Mouse (Mus musculus) heart, embryonic 15.5 days (tissue): ENCODE results near the gene Gm5134. TPM values are rescaled to one million over a fixed set of nuclear protein-coding genes. Genes with fewer than 3 reads are reported as not detected.

Source experiments
- ATAC-seq: fragments of 200-750 bp; cut with Nextera tagmentation; replicated peaks from 2 replicates; pipeline ENCODE4 v1.8.0; 2017; ENCODE audit warnings: low read depth, moderate TSS enrichment; ENCODE audit not compliant: insufficient number of reproducible peaks, insufficient read depth, low FRiP score
- H3K27ac ChIP-seq: fragments of 300-500 bp; sonication (generic); 2 replicates; pipeline ENCODE4 v1.5.1; 2015; ENCODE audit warnings: mild to moderate bottlenecking, inconsistent platforms
- H3K27me3 ChIP-seq: fragments of 300-500 bp; sonication (generic); 2 replicates; pipeline ENCODE4 v1.6.1; 2015; ENCODE audit warnings: inconsistent platforms
- H3K36me3 ChIP-seq: fragments of 300-500 bp; sonication (generic); 2 replicates; pipeline ENCODE4 v1.6.1; 2015; ENCODE audit warnings: mild to moderate bottlenecking, inconsistent platforms
- H3K4me1 ChIP-seq: fragments of 300-500 bp; sonication (generic); replicated peaks from 2 replicates; pipeline ENCODE4 v1.6.1; 2015; ENCODE audit warnings: inconsistent platforms
- H3K4me2 ChIP-seq: fragments of 300-500 bp; sonication (generic); 2 replicates; pipeline ENCODE4 v1.6.1; 2015; ENCODE audit warnings: inconsistent platforms, mild to moderate bottlenecking, moderate library complexity
- H3K4me3 ChIP-seq: fragments of 300-500 bp; sonication (generic); 2 replicates; pipeline ENCODE4 v1.5.1; 2015; ENCODE audit warnings: mild to moderate bottlenecking, inconsistent platforms
- H3K9ac ChIP-seq: fragments of 300-500 bp; sonication (generic); 2 replicates; pipeline ENCODE4 v1.6.1; 2015; ENCODE audit warnings: mild to moderate bottlenecking, inconsistent platforms
- H3K9me3 ChIP-seq: fragments of 300-500 bp; sonication (generic); replicated peaks from 2 replicates; pipeline ENCODE4 v1.6.1; 2016; ENCODE audit warnings: inconsistent platforms
- WGBS: fragments of 180-500 bp; shearing (Covaris S2); methylation state at CpG from one replicate; pipeline ENCODE4 v1.1.7; 2015; ENCODE audit warnings: mixed read lengths; 5-methylcytosine and 5-hydroxymethylcytosine counted together
- polyA plus RNA-seq: library from polyadenylated mRNA; unstranded; fragments of >200 nt; fragmentation: Nextera tagmentation; extraction: Ambion mirVana; gene quantifications from 2 replicates; pipeline ENCODE4 v1.2.1, GENCODE M21; 2015

Gm5134 gene
- 0.05 and 0.15 TPM in 2 replicates for polyA plus RNA-seq

DNA sequence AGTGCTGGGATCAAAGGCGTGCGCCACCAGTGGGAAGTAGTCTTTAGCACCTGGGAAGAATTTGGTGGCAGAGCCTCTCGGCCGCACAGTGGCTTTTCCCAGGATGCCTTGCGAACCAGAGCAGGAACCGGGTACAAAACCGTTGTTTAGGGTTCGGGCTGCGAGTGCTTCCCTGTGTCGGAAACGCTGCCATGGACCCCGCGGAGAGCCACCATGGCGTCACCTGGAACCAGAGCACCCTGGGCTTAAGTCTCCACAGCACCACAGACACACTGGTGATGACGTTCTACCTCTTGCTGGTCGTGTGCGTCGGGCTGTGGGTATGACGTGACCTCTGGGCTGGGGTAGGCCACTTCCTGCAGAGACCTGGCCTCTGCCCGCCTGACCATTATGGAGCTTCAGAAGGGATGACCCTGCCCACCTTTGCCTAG, at the start of gene Gm5134:
Gene Gm5134, plus strand, starts transcription at position 134 of the 431 bp plus-strand sequence.
- H3K4me3 ChIP-seq, result peak within 1 kb of the TSS; percentile 31
- no peaks in the 10 kb centered on the region for H3K9me3 ChIP-seq
- H3K9ac ChIP-seq, result 0 out of 2 replicates have a peak within 1 kb of the TSS, but pooled peaks have one; percentile 28
- H3K27me3 ChIP-seq, result peaks cover 32% of the 10 kb centered on the region
- H3K4me2 ChIP-seq, result peak within 1 kb of the TSS; percentile 61
- WGBS, result 28% methylated on average over 20 of the region's 20 CpGs
- no peaks in the 10 kb centered on the region for H3K36me3 ChIP-seq
- ATAC-seq, result no peak
- peaks cover 19% of the 10 kb centered on the region for H3K4me1 ChIP-seq
- H3K27ac ChIP-seq, result no peak within 1 kb of the TSS

DNA sequence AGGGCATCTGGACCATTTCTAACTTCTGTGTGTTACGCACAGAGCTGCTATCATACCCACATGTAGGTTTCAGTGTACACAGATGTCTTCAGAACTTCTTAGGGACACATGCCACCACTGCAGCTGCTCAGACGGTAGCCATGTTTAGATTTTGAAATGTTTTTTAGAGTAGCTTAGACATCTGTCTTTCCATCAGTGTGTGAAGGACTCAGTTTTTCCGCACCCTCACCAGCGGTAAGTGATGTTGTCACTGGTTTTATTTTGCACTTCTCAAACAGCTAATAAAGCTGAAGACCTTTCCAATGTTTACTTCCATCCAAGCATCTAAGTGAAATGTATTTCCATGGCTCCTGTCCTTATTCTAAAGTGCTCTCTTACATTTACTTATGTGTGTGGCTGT, 47.4 kb upstream of the Gm5134 start:
- H3K9me3 ChIP-seq, result no peaks in the 10 kb centered on the region
- H3K4me3 ChIP-seq, result no peak overlapping the region
- H3K27ac ChIP-seq, result no peak overlapping the region
- H3K4me2 ChIP-seq, result no peak overlapping the region
- no peaks in the 10 kb centered on the region for H3K4me1 ChIP-seq
- H3K27me3 ChIP-seq, result no peaks in the 10 kb centered on the region
- ATAC-seq, result no peak
- peaks cover 92% of the 10 kb centered on the region for H3K36me3 ChIP-seq
- no peak overlapping the region for H3K9ac ChIP-seq
- 96% methylated on average over 4 of the region's 4 CpGs for WGBS

DNA sequence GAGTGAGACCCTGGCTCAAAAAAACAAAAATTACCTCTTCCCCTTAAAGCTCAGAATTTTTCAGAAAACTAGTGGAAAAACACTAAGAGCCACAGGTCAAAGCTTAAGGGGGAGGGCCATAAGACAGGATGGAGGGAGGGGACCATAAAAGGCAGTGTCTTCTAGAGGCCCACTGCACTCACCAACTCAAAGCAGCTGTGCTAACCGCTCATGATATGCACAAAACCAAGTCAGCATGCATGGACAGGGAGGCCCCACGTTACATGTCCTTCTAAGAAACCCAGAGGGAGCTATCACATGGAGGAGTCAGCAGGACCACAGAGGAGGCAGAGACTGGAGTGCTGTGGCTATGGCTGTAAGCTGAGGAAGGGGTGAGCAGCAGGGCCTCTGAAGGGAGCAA, 43.6 kb upstream of the Gm5134 start:
- H3K4me2 ChIP-seq, result no peak overlapping the region
- H3K27ac ChIP-seq, result no peak overlapping the region
- H3K9ac ChIP-seq, result no peak overlapping the region
- no peaks in the 10 kb centered on the region for H3K9me3 ChIP-seq
- WGBS, result 78% methylated on average over 2 of the region's 2 CpGs
- H3K4me3 ChIP-seq, result no peak overlapping the region
- H3K36me3 ChIP-seq, result peaks cover 70% of the 10 kb centered on the region
- no peak for ATAC-seq
- H3K4me1 ChIP-seq, result peaks cover 6% of the 10 kb centered on the region; the same call in 1 of the 2 replicates
- H3K27me3 ChIP-seq, result no peaks in the 10 kb centered on the region

DNA sequence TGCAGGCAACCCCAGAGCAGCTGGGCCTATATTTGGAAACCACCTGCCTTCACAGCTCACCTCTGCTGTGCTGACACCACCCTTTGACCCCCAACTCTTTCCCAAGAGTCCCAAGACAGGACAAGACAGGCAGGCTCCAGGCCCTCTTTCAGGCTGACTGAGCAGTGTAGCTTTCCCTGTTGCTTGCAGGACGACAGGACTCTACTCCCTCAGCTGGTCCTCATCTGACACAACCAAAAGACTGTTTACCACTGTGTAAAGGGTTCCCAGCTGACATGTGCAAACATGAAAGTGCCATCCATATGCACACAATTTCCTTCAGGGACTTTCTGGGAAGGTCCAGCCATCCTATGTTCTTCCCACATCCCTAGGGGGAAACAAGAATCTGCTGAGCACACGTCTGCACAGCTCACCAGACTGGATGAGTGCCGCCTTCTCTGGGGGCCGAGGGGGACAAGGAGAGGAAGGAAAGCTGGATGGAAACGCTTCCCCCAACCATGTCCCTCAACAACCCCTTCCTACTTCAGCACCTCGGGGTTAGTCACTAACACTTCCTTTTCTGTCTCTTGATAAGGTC, 41.2 kb upstream of the Gm5134 start:
- 27% methylated on average over 6 of the region's 6 CpGs for WGBS
- no peaks in the 10 kb centered on the region for H3K9me3 ChIP-seq
- H3K9ac ChIP-seq, result no peak overlapping the region
- H3K4me1 ChIP-seq, result peaks cover 10% of the 10 kb centered on the region
- H3K4me2 ChIP-seq, result no peak overlapping the region
- no peaks in the 10 kb centered on the region for H3K27me3 ChIP-seq
- ATAC-seq, result no peak
- no peak overlapping the region for H3K4me3 ChIP-seq
- peaks cover 55% of the 10 kb centered on the region for H3K36me3 ChIP-seq
- H3K27ac ChIP-seq, result 0 out of 2 replicates have a peak overlapping the region, but pooled peaks have one; percentile 27

DNA sequence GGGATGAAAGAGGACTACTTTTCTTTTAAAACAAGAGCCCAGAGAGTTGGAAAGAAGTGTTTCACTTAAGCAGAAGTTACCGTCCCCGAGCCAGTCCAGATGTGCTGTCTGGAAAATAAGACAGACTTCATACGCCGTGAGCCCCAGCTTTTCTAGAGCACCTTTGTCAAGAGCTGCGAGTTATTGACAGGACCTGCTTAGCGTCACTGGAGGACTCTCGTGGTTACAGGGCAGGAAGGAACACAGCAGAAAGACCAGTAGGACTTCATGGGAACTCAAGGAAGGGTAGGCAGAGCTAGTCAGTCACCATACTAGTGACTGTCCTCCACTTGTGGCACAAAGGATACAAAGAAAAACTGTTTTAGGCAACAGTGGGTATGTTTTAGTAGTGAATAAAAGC, 38.8 kb upstream of the Gm5134 start:
- no peak overlapping the region for H3K27ac ChIP-seq
- H3K27me3 ChIP-seq, result no peaks in the 10 kb centered on the region
- peaks cover 37% of the 10 kb centered on the region for H3K36me3 ChIP-seq
- H3K4me2 ChIP-seq, result no peak overlapping the region
- ATAC-seq, result no peak
- no peaks in the 10 kb centered on the region for H3K9me3 ChIP-seq
- no peak overlapping the region for H3K9ac ChIP-seq
- no peak overlapping the region for H3K4me3 ChIP-seq
- WGBS, result 52% methylated on average over 7 of the region's 7 CpGs
- H3K4me1 ChIP-seq, result peaks cover 27% of the 10 kb centered on the region

DNA sequence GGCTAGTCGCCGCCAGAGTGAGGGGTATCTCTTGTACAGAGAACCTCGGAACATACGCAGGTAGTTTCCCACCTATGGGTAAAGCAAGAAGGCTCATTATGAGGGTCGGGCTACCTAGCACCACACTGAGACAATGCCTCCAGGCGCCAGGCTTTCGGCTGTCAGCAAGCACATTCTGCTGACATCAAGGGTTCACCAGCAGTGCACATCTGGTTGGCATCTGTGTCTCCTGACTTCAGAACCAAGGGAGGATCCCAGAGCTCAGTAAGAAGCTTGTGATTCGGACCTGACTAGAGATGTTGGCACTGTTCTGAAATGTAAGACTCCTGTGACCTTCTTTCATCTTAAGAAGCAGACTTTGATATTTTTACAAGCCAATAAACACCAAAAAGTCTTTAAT, 37.5 kb upstream of the Gm5134 start:
- Histone ChIP-seq H3K27ac (no peak overlapping the region), H3K4me3 (no peak overlapping the region), H3K4me1 (peaks cover 30% of the 10 kb centered on the region), H3K36me3 (peaks cover 25% of the 10 kb centered on the region), H3K4me2 (no peak overlapping the region), H3K9ac (no peak overlapping the region), H3K9me3 (no peaks in the 10 kb centered on the region), H3K27me3 (no peaks in the 10 kb centered on the region)
- WGBS, result 81% methylated on average over 8 of the region's 8 CpGs
- ATAC-seq, result no peak

DNA sequence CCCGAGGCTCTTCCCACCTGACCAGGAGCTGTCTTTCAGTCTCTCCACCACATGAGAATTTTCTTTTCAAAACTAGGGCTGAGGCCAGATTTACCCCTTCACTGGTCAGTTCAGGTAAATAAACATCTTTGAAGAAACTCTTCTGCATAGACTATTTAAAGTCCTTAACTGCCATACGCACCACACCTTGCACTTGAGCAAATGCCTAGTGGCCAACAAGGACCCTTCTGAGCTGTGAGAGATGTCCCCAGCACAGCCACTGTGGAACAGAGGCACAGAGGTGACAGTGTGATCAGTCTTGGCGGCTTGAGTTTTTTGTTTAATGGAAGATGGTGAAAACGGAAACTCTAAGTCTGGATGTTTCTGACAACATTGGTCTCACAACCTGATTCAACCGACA, 35.3 kb upstream of the Gm5134 start:
- H3K9me3 ChIP-seq, result no peaks in the 10 kb centered on the region
- ATAC-seq, result no peak
- H3K4me3 ChIP-seq, result no peak overlapping the region
- peaks cover 25% of the 10 kb centered on the region for H3K36me3 ChIP-seq
- no peak overlapping the region for H3K27ac ChIP-seq
- H3K27me3 ChIP-seq, result no peaks in the 10 kb centered on the region
- WGBS, result 84% methylated on average over 5 of the region's 5 CpGs
- peaks cover 34% of the 10 kb centered on the region for H3K4me1 ChIP-seq
- H3K9ac ChIP-seq, result no peak overlapping the region
- H3K4me2 ChIP-seq, result no peak overlapping the region

DNA sequence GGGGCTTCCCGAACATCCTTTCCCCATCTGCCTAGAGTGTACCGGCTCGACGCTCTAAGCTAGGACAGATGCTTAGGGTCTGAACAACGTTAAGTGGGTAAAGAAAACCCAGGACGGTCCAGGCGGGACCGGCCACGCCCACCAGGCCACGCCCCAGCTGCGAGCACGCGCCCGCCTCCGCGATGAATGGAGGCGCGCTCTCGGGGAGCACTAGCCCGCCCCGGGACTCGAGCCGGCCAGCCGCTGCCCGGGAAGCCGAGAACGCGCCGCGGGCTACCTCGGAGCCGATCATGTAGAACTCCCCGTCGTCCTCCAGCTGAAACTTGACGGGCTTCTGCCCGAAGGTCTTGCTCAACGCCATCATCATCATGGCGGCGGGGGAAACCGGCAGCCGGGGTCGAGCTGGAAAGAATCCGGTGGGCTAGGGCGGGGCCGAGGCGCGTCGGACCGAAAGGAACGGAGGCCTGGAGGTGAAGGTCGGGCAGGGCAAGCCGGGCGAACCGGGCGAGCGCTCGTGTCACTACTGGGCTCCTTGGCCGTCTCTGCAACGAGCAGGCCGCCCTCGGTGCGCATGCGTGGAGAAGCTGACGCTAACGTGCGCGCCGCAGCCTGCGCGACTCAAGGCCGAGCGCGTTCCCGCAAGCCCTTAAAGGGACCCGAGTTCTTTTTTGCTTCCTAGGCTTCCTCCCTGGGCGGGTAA, 33.1 kb upstream of the Gm5134 start, which contains the start of gene Smarcb1:
Gene Smarcb1, minus strand, starts transcription at position 592 of the 700 bp plus-strand sequence.
- peaks cover 31% of the 10 kb centered on the region for H3K4me1 ChIP-seq
- WGBS, result under 1% methylated on average over 73 of the region's 76 CpGs
- no peaks in the 10 kb centered on the region for H3K27me3 ChIP-seq
- ATAC-seq, result peak; percentile 93
- peak within 1 kb of the TSS; percentile 87 for H3K4me2 ChIP-seq
- H3K9me3 ChIP-seq, result no peaks in the 10 kb centered on the region
- H3K9ac ChIP-seq, result peak within 1 kb of the TSS; percentile 84
- H3K4me3 ChIP-seq, result peak within 1 kb of the TSS; percentile 90
- H3K27ac ChIP-seq, result peak within 1 kb of the TSS; percentile 93
- peaks cover 23% of the 10 kb centered on the region; the same call in 1 of the 2 replicates for H3K36me3 ChIP-seq

DNA sequence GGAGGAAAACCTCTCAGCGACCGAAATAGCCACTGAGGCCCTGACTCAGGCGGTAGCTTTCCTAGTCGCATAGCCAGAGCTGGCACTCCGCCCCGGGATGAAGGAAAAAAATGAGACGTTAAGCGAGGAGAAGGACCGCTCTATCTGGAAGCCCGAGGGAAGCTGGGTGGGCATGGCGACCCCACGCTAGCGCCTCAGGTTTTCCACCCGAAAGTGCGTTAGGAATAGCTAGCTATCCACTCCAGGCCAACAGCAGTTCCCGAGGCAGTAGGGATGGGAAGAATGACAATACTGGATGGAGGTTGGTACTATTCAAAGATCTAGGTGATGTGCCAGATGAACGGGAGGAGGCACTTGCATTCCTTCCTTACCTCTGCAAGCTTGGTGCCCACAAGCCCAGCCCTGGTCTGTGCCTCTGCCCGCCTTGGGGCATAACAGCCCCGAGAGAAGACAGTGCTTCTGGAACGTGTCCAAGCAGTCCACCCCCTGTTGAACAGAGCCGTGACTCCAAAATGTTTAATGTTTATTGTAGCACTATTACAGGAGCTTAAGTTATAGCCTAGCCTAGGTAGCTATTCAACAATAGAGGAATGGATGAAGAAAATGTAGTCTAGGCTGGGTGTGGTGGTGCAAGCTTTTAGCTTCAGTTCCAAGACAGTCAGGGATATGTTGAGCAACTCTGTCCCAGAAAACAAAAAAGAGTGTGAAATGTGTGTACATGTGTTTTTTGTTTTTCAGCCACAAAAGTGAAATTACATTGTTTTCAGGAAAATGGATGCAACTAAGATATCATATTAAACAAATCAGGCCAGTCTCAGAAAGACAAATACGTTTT, 32.4 kb upstream of the Gm5134 start:
- 0 out of 2 replicates have a peak, but pooled peaks have one; percentile 12 for ATAC-seq
- Histone ChIP-seq H3K4me2 (peak overlapping the region; percentile 87), H3K9me3 (no peaks in the 10 kb centered on the region), H3K27me3 (no peaks in the 10 kb centered on the region), H3K4me1 (peaks cover 31% of the 10 kb centered on the region), H3K4me3 (peak overlapping the region; percentile 90), H3K27ac (peak overlapping the region; percentile 93), H3K9ac (peak overlapping the region; percentile 84), H3K36me3 (peaks cover 24% of the 10 kb centered on the region; the same call in 1 of the 2 replicates)
- 3% methylated on average over 22 of the region's 22 CpGs for WGBS

DNA sequence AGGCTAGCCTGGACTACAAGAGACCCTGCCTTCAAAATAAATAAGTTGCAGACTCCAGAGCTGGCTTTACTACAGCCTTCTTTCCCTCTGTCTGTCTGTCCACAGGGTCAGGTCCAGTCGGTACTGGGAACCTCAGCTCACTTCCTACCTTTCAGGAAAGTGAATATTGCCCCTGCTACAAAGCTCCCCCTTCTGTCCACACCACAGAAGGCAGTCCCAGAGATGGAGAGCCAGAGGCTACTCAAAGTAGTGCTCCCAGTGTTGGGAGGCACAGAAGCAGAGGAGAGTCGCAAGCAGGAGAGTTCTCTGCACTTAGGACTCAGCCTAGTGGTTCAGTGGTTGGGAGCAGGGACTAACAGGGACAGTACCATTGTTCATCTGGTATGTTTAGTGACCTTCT, 30.0 kb upstream of the Gm5134 start:
- H3K4me1 ChIP-seq, result peaks cover 19% of the 10 kb centered on the region
- H3K36me3 ChIP-seq, result peaks cover 35% of the 10 kb centered on the region; the same call in 1 of the 2 replicates
- WGBS, result 65% methylated on average over 2 of the region's 2 CpGs
- H3K9ac ChIP-seq, result no peak overlapping the region
- H3K27ac ChIP-seq, result no peak overlapping the region
- no peak for ATAC-seq
- no peaks in the 10 kb centered on the region for H3K9me3 ChIP-seq
- no peak overlapping the region for H3K4me2 ChIP-seq
- no peak overlapping the region for H3K4me3 ChIP-seq
- no peaks in the 10 kb centered on the region for H3K27me3 ChIP-seq

DNA sequence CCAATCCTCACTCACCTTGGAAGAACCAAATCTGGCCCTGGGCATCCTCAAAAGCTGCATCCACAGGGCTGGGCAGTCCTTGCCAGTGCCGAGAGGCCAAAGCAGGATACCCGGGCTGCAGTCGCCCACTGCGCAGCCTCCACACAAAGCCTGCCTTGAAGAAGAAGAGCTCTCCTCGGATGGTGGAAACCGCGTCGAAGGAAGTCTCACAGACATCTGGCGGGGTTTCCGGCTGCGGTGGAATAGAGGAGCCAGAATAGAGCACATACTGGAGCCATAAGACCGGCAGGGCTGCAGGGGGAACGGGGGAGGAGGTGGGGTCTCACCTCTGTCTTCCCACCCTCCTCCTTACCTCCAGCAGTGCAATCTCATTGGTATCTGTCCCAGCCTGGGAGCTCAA, 27.9 kb upstream of the Gm5134 start:
- Histone ChIP-seq H3K27ac (no peak overlapping the region), H3K9me3 (no peaks in the 10 kb centered on the region), H3K36me3 (peaks cover 35% of the 10 kb centered on the region; the same call in 1 of the 2 replicates), H3K27me3 (peaks cover under 1% of the 10 kb centered on the region; the same call in 1 of the 2 replicates), H3K9ac (no peak overlapping the region), H3K4me1 (peaks cover 24% of the 10 kb centered on the region), H3K4me3 (no peak overlapping the region), H3K4me2 (no peak overlapping the region)
- 64% methylated on average over 13 of the region's 13 CpGs for WGBS
- no peak for ATAC-seq
